8 mouse cellular contexts compared by ENCODE assay signal in genomic region chr4:156195927-156196870, GRCm38 (mm10). TPM values are rescaled to one million over a fixed set of nuclear protein-coding genes. Genes with fewer than 3 reads are reported as not detected.
DNase-seq lines count a peak whose midpoint lies in the region; ATAC-seq and TF ChIP-seq lines count a peak whose summit lies in the region.

No protein-coding gene starts in this region.

- peak overlapping the region; percentile 97 for H3K4me3 ChIP-seq in megakaryocyte, embryonic 14.5 days (replicated peaks)
- peak overlapping the region; percentile 74 for H3K4me3 ChIP-seq in cerebellum, adult 2 months (replicated peaks; ENCODE audit: insufficient read depth, low read depth, low read length)
- peak overlapping the region; percentile 93 for H3K4me3 ChIP-seq in intestine, embryonic 16.5 days (ENCODE audit: low read length)
- peak overlapping the region; percentile 81 for H3K4me3 ChIP-seq in liver, embryonic 16.5 days (ENCODE audit: low read depth, low read length)
- peak overlapping the region; percentile 81 for H3K4me3 ChIP-seq in neural tube, embryonic 15.5 days (replicated peaks)

- no peak for TF ChIP-seq POLR2A in cerebellum, adult 2 months (IDR thresholded peaks at IDR 0.05; ENCODE audit: borderline replicate concordance, insufficient read depth, low read length)

- H3K27me3 ChIP-seq in megakaryocyte, embryonic 14.5 days (replicated peaks), result peaks cover 60% of the 10 kb centered on the region
- no peaks in the 10 kb centered on the region for H3K27me3 ChIP-seq in cerebellum, adult 2 months (ENCODE audit: control insufficient read depth, insufficient read depth, low read length)
- H3K27me3 ChIP-seq in intestine, embryonic 16.5 days (replicated peaks; ENCODE audit: control insufficient read depth, insufficient read depth, low read length), result no peaks in the 10 kb centered on the region
- peaks cover 27% of the 10 kb centered on the region for H3K27me3 ChIP-seq in liver, embryonic 16.5 days (ENCODE audit: control insufficient read depth, insufficient read depth, low read depth, low read length)
- no peaks in the 10 kb centered on the region for H3K27me3 ChIP-seq in neural tube, embryonic 15.5 days (replicated peaks)

- DNase-seq in cerebellum, adult 2 months, result peak; percentile 46 to 47
- DNase-seq in gastrocnemius, postnatal 10 days, result peak; percentile 52
- DNase-seq in spleen, adult 18-20 months, result no peak

- peak overlapping the region; percentile 89 for H3K9ac ChIP-seq in intestine, embryonic 16.5 days (ENCODE audit: low read depth, low read length)
- H3K9ac ChIP-seq in liver, embryonic 16.5 days (ENCODE audit: low read depth, low read length), result peak overlapping the region; percentile 78
- peak overlapping the region; percentile 94 for H3K9ac ChIP-seq in neural tube, embryonic 15.5 days (replicated peaks)

- peaks cover 54% of the 10 kb centered on the region for H3K4me1 ChIP-seq in megakaryocyte, embryonic 14.5 days
- no peaks in the 10 kb centered on the region; the same call in 1 of the 2 replicates for H3K4me1 ChIP-seq in cerebellum, adult 2 months (ENCODE audit: control insufficient read depth, insufficient read depth, low read length)
- H3K4me1 ChIP-seq in intestine, embryonic 16.5 days (ENCODE audit: control insufficient read depth, insufficient read depth, low read length), result peaks cover 45% of the 10 kb centered on the region
- peaks cover 49% of the 10 kb centered on the region for H3K4me1 ChIP-seq in liver, embryonic 16.5 days (ENCODE audit: control insufficient read depth, low read depth, low read length)
- peaks cover 52% of the 10 kb centered on the region for H3K4me1 ChIP-seq in neural tube, embryonic 15.5 days

- peaks cover 3% of the 10 kb centered on the region for H3K36me3 ChIP-seq in megakaryocyte, embryonic 14.5 days (replicated peaks; ENCODE audit: low read length)
- H3K36me3 ChIP-seq in intestine, embryonic 16.5 days (ENCODE audit: control insufficient read depth, insufficient read depth, low read length), result no peaks in the 10 kb centered on the region
- H3K36me3 ChIP-seq in liver, embryonic 16.5 days (ENCODE audit: control insufficient read depth, insufficient read depth), result no peaks in the 10 kb centered on the region
- H3K36me3 ChIP-seq in neural tube, embryonic 15.5 days, result peaks cover 9% of the 10 kb centered on the region

- TF ChIP-seq CTCF in cerebellum, adult 2 months (IDR thresholded peaks at IDR 0.05; ENCODE audit: borderline replicate concordance, insufficient read depth, low read depth, low read length), result no peak

- peak overlapping the region; percentile 86 for H3K4me2 ChIP-seq in intestine, embryonic 16.5 days (ENCODE audit: low read depth, low read length)
- H3K4me2 ChIP-seq in liver, embryonic 16.5 days (ENCODE audit: low read depth, low read length), result peak overlapping the region; percentile 99
- H3K4me2 ChIP-seq in neural tube, embryonic 15.5 days, result peak overlapping the region; percentile 89

- no peaks in the 10 kb centered on the region for H3K9me3 ChIP-seq in megakaryocyte, embryonic 14.5 days
- H3K9me3 ChIP-seq in intestine, embryonic 16.5 days (ENCODE audit: control insufficient read depth, low read length), result no peaks in the 10 kb centered on the region
- H3K9me3 ChIP-seq in liver, embryonic 16.5 days (replicated peaks; ENCODE audit: control insufficient read depth, low read length), result no peaks in the 10 kb centered on the region
- H3K9me3 ChIP-seq in neural tube, embryonic 15.5 days (replicated peaks), result no peaks in the 10 kb centered on the region

- no peak overlapping the region for H3K27ac ChIP-seq in cerebellum, adult 2 months (ENCODE audit: insufficient read depth, low read length)
- peak overlapping the region; percentile 77 for H3K27ac ChIP-seq in intestine, embryonic 16.5 days (ENCODE audit: low read length)
- no peak overlapping the region for H3K27ac ChIP-seq in liver, embryonic 16.5 days (ENCODE audit: low read length)
- peak overlapping the region; percentile 84 for H3K27ac ChIP-seq in neural tube, embryonic 15.5 days (replicated peaks)

- no peak for ATAC-seq in megakaryocyte, adult 5-6 weeks (ENCODE audit: poor library complexity, severe bottlenecking)
- ATAC-seq in intestine, embryonic 16.5 days, result no peak
- ATAC-seq in liver, embryonic 16.5 days (ENCODE audit: low read depth), result no peak
- ATAC-seq in neural tube, embryonic 15.5 days (ENCODE audit: low FRiP score), result no peak

- 11% methylated on average over 35 of the region's 35 CpGs for WGBS in cerebellum, adult 2 months
- 3% methylated on average over 35 of the region's 35 CpGs for WGBS in intestine, embryonic 16.5 days
- WGBS in liver, embryonic 16.5 days (ENCODE audit: insufficient replicate concordance), result 10% methylated on average over 35 of the region's 35 CpGs
- WGBS in neural tube, embryonic 15.5 days, result 5% methylated on average over 35 of the region's 35 CpGs

RNA-seq across cellular contexts. Expression of gene Agrn, which starts 1.1 kb away (rescaled TPM):
- 0.71 and 2.3 TPM in 2 replicates for polyA plus RNA-seq in megakaryocyte, embryonic 14.5 days (2012; ENCODE audit: insufficient read depth, low replicate concordance)
- total RNA-seq in megakaryocyte, adult 5-6 weeks (2015), result 2.9 and 4.2 TPM in 2 replicates
- total RNA-seq in megakaryocyte, adult 5-6 weeks (2017), result 1.8 and 2.9 TPM in 2 replicates
- polyA plus RNA-seq in cerebellum, adult 2 months (2012; rRNA removed), result 109 and 111 TPM in 2 replicates
- total RNA-seq in gastrocnemius, postnatal 10 days (2021), result 10 to 100 TPM; 31.4 to 40.8 TPM
- 35.9 and 38.0 TPM in 2 replicates for polyA plus RNA-seq in intestine, embryonic 16.5 days (2015; fragmentation: Nextera tagmentation; extraction: Ambion mirVana)
- polyA plus RNA-seq in liver, embryonic 16.5 days (2015; fragmentation: Nextera tagmentation; extraction: Ambion mirVana), result 6.7 and 7.7 TPM in 2 replicates
- polyA plus RNA-seq in neural tube, embryonic 15.5 days (2015; fragmentation: Nextera tagmentation; extraction: Ambion mirVana), result 87.2 and 100 TPM in 2 replicates

RNA-seq across cellular contexts. Expression of gene Isg15, which starts 4.4 kb away (rescaled TPM):
- polyA plus RNA-seq in megakaryocyte, embryonic 14.5 days (2012; ENCODE audit: insufficient read depth, low replicate concordance), result 48.7 TPM in 1 of 2 replicates, not detected in the other
- 6.3 and 6.4 TPM in 2 replicates for total RNA-seq in megakaryocyte, adult 5-6 weeks (2015)
- total RNA-seq in megakaryocyte, adult 5-6 weeks (2017), result 5.4 and 7.2 TPM in 2 replicates
- polyA plus RNA-seq in cerebellum, adult 2 months (2012; rRNA removed), result 3.5 and 4.8 TPM in 2 replicates
- total RNA-seq in gastrocnemius, postnatal 10 days (2021), result under 1 TPM in 1 of 2 experiments, not detected in 1; 0.33 TPM
- polyA plus RNA-seq in intestine, embryonic 16.5 days (2015; fragmentation: Nextera tagmentation; extraction: Ambion mirVana), result 1.8 and 2.9 TPM in 2 replicates
- 6.1 and 6.9 TPM in 2 replicates for polyA plus RNA-seq in liver, embryonic 16.5 days (2015; fragmentation: Nextera tagmentation; extraction: Ambion mirVana)
- polyA plus RNA-seq in neural tube, embryonic 15.5 days (2015; fragmentation: Nextera tagmentation; extraction: Ambion mirVana), result 3.2 and 9.7 TPM in 2 replicates

RNA-seq across cellular contexts. Expression of gene AW011738, which starts 6.9 kb away (rescaled TPM):
- polyA plus RNA-seq in megakaryocyte, embryonic 14.5 days (2012; ENCODE audit: insufficient read depth, low replicate concordance), result 0.89 and 3.4 TPM in 2 replicates
- 0.11 and 0.42 TPM in 2 replicates for total RNA-seq in megakaryocyte, adult 5-6 weeks (2015)
- total RNA-seq in megakaryocyte, adult 5-6 weeks (2017), result 0.49 and 0.66 TPM in 2 replicates
- polyA plus RNA-seq in cerebellum, adult 2 months (2012; rRNA removed), result 6.6 and 6.8 TPM in 2 replicates
- 1 to 10 TPM; 2.7 to 3.2 TPM for total RNA-seq in gastrocnemius, postnatal 10 days (2021)
- polyA plus RNA-seq in intestine, embryonic 16.5 days (2015; fragmentation: Nextera tagmentation; extraction: Ambion mirVana), result 2.1 and 2.3 TPM in 2 replicates
- polyA plus RNA-seq in liver, embryonic 16.5 days (2015; fragmentation: Nextera tagmentation; extraction: Ambion mirVana), result 1.0 and 1.2 TPM in 2 replicates
- polyA plus RNA-seq in neural tube, embryonic 15.5 days (2015; fragmentation: Nextera tagmentation; extraction: Ambion mirVana), result 4.2 and 6.2 TPM in 2 replicates

RNA-seq across cellular contexts. Expression of gene Perm1, which starts 19.5 kb away (rescaled TPM):
- polyA plus RNA-seq in megakaryocyte, embryonic 14.5 days (2012; ENCODE audit: insufficient read depth, low replicate concordance), result not detected in 2 replicates
- 0.11 TPM in 1 of 2 replicates, not detected in the other for total RNA-seq in megakaryocyte, adult 5-6 weeks (2015)
- total RNA-seq in megakaryocyte, adult 5-6 weeks (2017), result not detected in 2 replicates
- 1.3 and 1.4 TPM in 2 replicates for polyA plus RNA-seq in cerebellum, adult 2 months (2012; rRNA removed)
- 10 to 100 TPM; 41.4 to 50.3 TPM for total RNA-seq in gastrocnemius, postnatal 10 days (2021)
- 0.20 and 0.35 TPM in 2 replicates for polyA plus RNA-seq in intestine, embryonic 16.5 days (2015; fragmentation: Nextera tagmentation; extraction: Ambion mirVana)
- 0.14 and 0.40 TPM in 2 replicates for polyA plus RNA-seq in liver, embryonic 16.5 days (2015; fragmentation: Nextera tagmentation; extraction: Ambion mirVana)
- polyA plus RNA-seq in neural tube, embryonic 15.5 days (2015; fragmentation: Nextera tagmentation; extraction: Ambion mirVana), result 2.3 and 2.8 TPM in 2 replicates

RNA-seq across cellular contexts. Expression of gene Plekhn1, which starts 38.5 kb away (rescaled TPM):
- polyA plus RNA-seq in megakaryocyte, embryonic 14.5 days (2012; ENCODE audit: insufficient read depth, low replicate concordance), result 16.1 and 21.9 TPM in 2 replicates
- total RNA-seq in megakaryocyte, adult 5-6 weeks (2015), result 8.5 and 10.5 TPM in 2 replicates
- 11.2 and 14.1 TPM in 2 replicates for total RNA-seq in megakaryocyte, adult 5-6 weeks (2017)
- 93.4 and 101 TPM in 2 replicates for polyA plus RNA-seq in cerebellum, adult 2 months (2012; rRNA removed)
- 1 to 10 TPM; 6.5 to 8.7 TPM for total RNA-seq in gastrocnemius, postnatal 10 days (2021)
- polyA plus RNA-seq in intestine, embryonic 16.5 days (2015; fragmentation: Nextera tagmentation; extraction: Ambion mirVana), result 11.7 and 13.8 TPM in 2 replicates
- 3.8 and 4.1 TPM in 2 replicates for polyA plus RNA-seq in liver, embryonic 16.5 days (2015; fragmentation: Nextera tagmentation; extraction: Ambion mirVana)
- polyA plus RNA-seq in neural tube, embryonic 15.5 days (2015; fragmentation: Nextera tagmentation; extraction: Ambion mirVana), result 27.2 and 28.7 TPM in 2 replicates

Comparison
In these comparisons a context has a peak if more than half of its experiments do, and no peak if none do; other contexts are left out.
1. DNase-seq: peak in cerebellum, adult 2 months (2 of 2) and gastrocnemius, postnatal 10 days (single experiment); none in spleen, adult 18-20 months (0 of 2).
2. H3K27ac ChIP-seq: peak in intestine, embryonic 16.5 days (single experiment) and neural tube, embryonic 15.5 days (single experiment); none in cerebellum, adult 2 months (single experiment) and liver, embryonic 16.5 days (single experiment).
3. Peak in every context shown above with its lines, with median percentiles within 50 percentile points of each other: H3K4me3 ChIP-seq, H3K4me2 ChIP-seq and H3K9ac ChIP-seq.